In genomic region chr11:57624490-57624893, GRCm38 (mm10) we compare ENCODE assay signal across 9 mouse cellular contexts. TPM values are rescaled to one million over a fixed set of nuclear protein-coding genes. Genes with fewer than 3 reads are reported as not detected.
DNase-seq lines count a peak whose midpoint lies in the region; ATAC-seq and TF ChIP-seq lines count a peak whose summit lies in the region.
"Had no signal": no experiment of that assay in that cellular context is flagged by ENCODE, and none has a peak within 500 bp of the region (broad histone marks: within the 10 kb centered on the region; RNA-seq: fewer than 3 reads in every experiment).

No protein-coding gene starts in this region.

- H3K4me3 ChIP-seq in G1E (ENCODE audit: low read depth, low read length), result no peak overlapping the region
- H3K4me3 ChIP-seq in liver, embryonic 15.5 days (replicated peaks), result no peak overlapping the region

- peaks cover 2% of the 10 kb centered on the region; the same call in 1 of the 2 replicates for H3K27me3 ChIP-seq in G1E (ENCODE audit: insufficient read depth, low read length)
- H3K27me3 ChIP-seq in liver, embryonic 15.5 days, result peaks cover 16% of the 10 kb centered on the region

- 21% methylated on average over 5 of the region's 5 CpGs for WGBS in liver, embryonic 15.5 days (ENCODE audit: insufficient replicate concordance)

- H3K4me1 ChIP-seq in G1E (ENCODE audit: insufficient read depth, low read depth, low read length), result peaks cover 31% of the 10 kb centered on the region
- H3K4me1 ChIP-seq in liver, embryonic 15.5 days (replicated peaks), result peaks cover 58% of the 10 kb centered on the region

- H3K27ac ChIP-seq in liver, embryonic 15.5 days (replicated peaks), result peak overlapping the region; percentile 86

- no peak for TF ChIP-seq CTCF in G1E (IDR thresholded peaks at IDR 0.05; ENCODE audit: low read depth, low read length)

- H3K4me2 ChIP-seq in liver, embryonic 15.5 days, result peak overlapping the region; percentile 54

- DNase-seq in heart, adult 11 months, result peak; percentile 58
- no peak for DNase-seq in heart, adult 18-20 months
- peak; percentile 64 for DNase-seq in G1E (ENCODE audit: low spot score)
- DNase-seq in gastrocnemius, postnatal 36 days, result no peak
- DNase-seq in adrenal gland, postnatal 4 days (ENCODE audit: low spot score in 2 of 2), result no peak
- DNase-seq in adrenal gland, postnatal 14 days, result no peak
- DNase-seq: heart, postnatal 36 days had no signal

- ATAC-seq in G1E (ENCODE audit: extremely low read depth, insufficient number of reproducible peaks, low FRiP score, poor library complexity, severe bottlenecking), result peak; percentile 96
- peak; percentile 86 for ATAC-seq in erythroblast, adult 5-6 weeks (replicated peaks; ENCODE audit: low FRiP score, poor library complexity, severe bottlenecking)
- ATAC-seq in liver, embryonic 15.5 days (ENCODE audit: insufficient read depth), result peak; percentile 97

- H3K36me3 ChIP-seq in G1E (replicated peaks), result no peaks in the 10 kb centered on the region
- H3K36me3 ChIP-seq in liver, embryonic 15.5 days (replicated peaks), result no peaks in the 10 kb centered on the region

- intact Hi-C loops in gastrocnemius, postnatal 36 days (cut with DNase I), result no loop called here

- H3K9ac ChIP-seq in liver, embryonic 15.5 days, result peak overlapping the region; percentile 30

- H3K9me3 ChIP-seq in G1E (replicated peaks), result no peaks in the 10 kb centered on the region
- no peaks in the 10 kb centered on the region for H3K9me3 ChIP-seq in liver, embryonic 15.5 days (replicated peaks)

RNA-seq across cellular contexts. Expression of gene Galnt10, which starts 20.8 kb away (rescaled TPM):
- total RNA-seq in heart, adult 18-20 months (2021), result 1 to 10 TPM; 7.2 to 8.0 TPM
- total RNA-seq in G1E (2014; fragmentation: Nextera tagmentation) (18.5 and 41.2 TPM in 2 replicates), G1E (2017) (17.5 and 18.2 TPM in 2 replicates)
- 21.4 and 22.5 TPM in 2 replicates for polyA plus RNA-seq in G1E (2012)
- 39.4 and 43.5 TPM in 2 replicates for total RNA-seq in erythroblast, adult 5-6 weeks (2015; ENCODE audit: low replicate concordance)
- 102 and 103 TPM in 2 replicates for total RNA-seq in erythroblast, adult 5-6 weeks (2017; ENCODE audit: low replicate concordance)
- polyA plus RNA-seq in liver, embryonic 15.5 days (2015; fragmentation: Nextera tagmentation; extraction: Ambion mirVana), result 27.1 and 30.9 TPM in 2 replicates
- total RNA-seq in gastrocnemius, postnatal 36 days (2021), result 1 to 10 TPM; 5.2 to 6.3 TPM
- total RNA-seq in adrenal gland, postnatal 4 days (2021), result 10 to 100 TPM; 44.5 to 46.2 TPM
- 39.8 and 46.4 TPM in 2 replicates for total RNA-seq in adrenal gland, postnatal 14 days (2021)

Comparison
In these comparisons a context has a peak if more than half of its experiments do, and no peak if none do; other contexts are left out.
1. DNase-seq: peak in heart, adult 11 months (single experiment) and G1E (single experiment); none in heart, adult 18-20 months (0 of 2), gastrocnemius, postnatal 36 days (0 of 2), adrenal gland, postnatal 4 days (0 of 2) and adrenal gland, postnatal 14 days (single experiment).
2. Peak in every context shown above with its lines, with median percentiles within 50 percentile points of each other: ATAC-seq.